12 mouse cellular contexts compared by ENCODE assay signal in the genomic region with DNA sequence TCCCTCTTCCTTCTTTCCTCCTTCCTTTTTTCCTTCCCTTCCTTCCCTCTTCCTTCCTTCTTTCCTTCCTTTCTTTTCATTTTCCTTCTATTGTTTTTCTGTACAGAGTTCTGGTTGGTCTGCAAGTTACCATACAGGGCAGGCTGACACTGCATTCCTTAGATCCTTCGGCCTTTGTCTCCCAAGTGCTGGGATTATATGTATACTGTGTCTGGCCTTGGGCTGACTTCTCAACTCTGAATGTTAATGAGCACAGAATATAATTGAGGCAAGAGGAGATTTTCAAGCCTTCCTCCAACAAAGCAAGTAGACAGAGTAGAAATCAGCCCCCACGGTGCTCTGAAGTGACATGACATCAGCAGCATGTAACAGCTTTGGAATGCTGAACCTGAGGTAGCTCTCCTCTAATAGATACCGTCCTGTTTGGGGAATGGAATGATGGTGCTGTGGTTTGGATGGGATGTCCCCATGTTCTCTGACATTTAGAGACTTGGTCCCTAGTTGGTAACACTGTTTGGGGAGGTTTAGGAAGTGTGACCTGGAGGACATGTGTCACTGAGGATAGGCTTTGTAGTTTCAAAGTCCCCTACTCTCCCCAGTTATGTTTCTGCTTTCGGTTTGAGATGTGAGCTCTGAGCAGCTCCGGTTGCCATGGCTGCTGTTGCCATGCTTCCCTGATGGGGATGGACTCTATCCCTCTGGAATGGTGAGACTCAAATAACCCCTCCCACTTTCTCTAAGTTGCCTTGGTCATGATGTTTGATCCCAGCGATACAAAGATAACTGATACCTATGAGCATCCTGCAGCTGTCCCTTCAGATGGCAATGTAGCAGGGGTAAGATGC.
DNase-seq lines count a peak whose midpoint lies in the region; ATAC-seq lines count a peak whose summit lies in the region.
"Had no signal": no experiment of that assay in that cellular context is flagged by ENCODE, and none has a peak within 500 bp of the region (broad histone marks: within the 10 kb centered on the region; RNA-seq: fewer than 3 reads in every experiment).

No protein-coding gene starts in this region.

- WGBS in hindbrain, embryonic 14.5 days = 37% methylated on average over 6 of the region's 6 CpGs
- WGBS in neural tube, embryonic 15.5 days = 53% methylated on average over 6 of the region's 6 CpGs

- intact Hi-C loops in left cerebral cortex, postnatal 14 days (cut with DNase I) = no loop called here

- no peak overlapping the region for H3K9ac ChIP-seq in hindbrain, embryonic 14.5 days
- H3K9ac ChIP-seq in neural tube, embryonic 15.5 days (replicated peaks) = no peak overlapping the region

- no peak overlapping the region for H3K4me2 ChIP-seq in hindbrain, embryonic 14.5 days (replicated peaks)
- no peak overlapping the region for H3K4me2 ChIP-seq in neural tube, embryonic 15.5 days

- no peak overlapping the region for H3K4me3 ChIP-seq in hindbrain, embryonic 14.5 days (replicated peaks; ENCODE audit: low read length)
- H3K4me3 ChIP-seq in neural tube, embryonic 15.5 days (replicated peaks) = no peak overlapping the region
- H3K4me3 ChIP-seq: megakaryocyte, embryonic 14.5 days had no signal

- H3K27me3 ChIP-seq in hindbrain, embryonic 14.5 days (ENCODE audit: control insufficient read depth, insufficient read depth, low read length) = no peaks in the 10 kb centered on the region
- no peaks in the 10 kb centered on the region for H3K27me3 ChIP-seq in neural tube, embryonic 15.5 days (replicated peaks)
- H3K27me3 ChIP-seq: megakaryocyte, embryonic 14.5 days had no signal

- 0 out of 2 replicates have a peak overlapping the region, but pooled peaks have one; percentile 5 for H3K27ac ChIP-seq in hindbrain, embryonic 14.5 days
- H3K27ac ChIP-seq in neural tube, embryonic 15.5 days (replicated peaks) = no peak overlapping the region

- DNase-seq in embryo, embryonic 10 days (ENCODE audit: low spot score) = peak; percentile 36
- no peak for DNase-seq in embryo, embryonic 11 days
- DNase-seq in left cerebral cortex, postnatal 14 days (ENCODE audit: low spot score in 2 of 2) = peak; percentile 25 to 46
- DNase-seq in left cerebral cortex, adult 18-20 months (ENCODE audit: low spot score in 2 of 2) = no peak
- no peak for DNase-seq in hindbrain, embryonic 14.5 days (ENCODE audit: low spot score)
- no peak for DNase-seq in cerebellum, adult 8-10 months
- DNase-seq in lung, postnatal 14 days = no peak
- DNase-seq: cerebellum, adult 18-20 months; kidney, postnatal 14 days; left cerebral cortex, postnatal 4 days had no signal

- no peaks in the 10 kb centered on the region for H3K9me3 ChIP-seq in hindbrain, embryonic 14.5 days (ENCODE audit: control insufficient read depth, low read length)
- no peaks in the 10 kb centered on the region for H3K9me3 ChIP-seq in neural tube, embryonic 15.5 days (replicated peaks)

- peak; percentile 34; the same call in 1 of the 2 replicates for ATAC-seq in hindbrain, embryonic 14.5 days (ENCODE audit: low FRiP score)
- peak; percentile 50; the same call in 1 of the 2 replicates for ATAC-seq in neural tube, embryonic 15.5 days (ENCODE audit: low FRiP score)

- H3K36me3 ChIP-seq in hindbrain, embryonic 14.5 days (replicated peaks; ENCODE audit: control insufficient read depth, insufficient read depth) = no peaks in the 10 kb centered on the region
- no peaks in the 10 kb centered on the region for H3K36me3 ChIP-seq in neural tube, embryonic 15.5 days

- peaks cover 14% of the 10 kb centered on the region for H3K4me1 ChIP-seq in hindbrain, embryonic 14.5 days (replicated peaks; ENCODE audit: control insufficient read depth, insufficient read depth, low read length)
- peaks cover 10% of the 10 kb centered on the region for H3K4me1 ChIP-seq in neural tube, embryonic 15.5 days
- H3K4me1 ChIP-seq: megakaryocyte, embryonic 14.5 days had no signal

Comparison
In these comparisons a context has a peak if more than half of its experiments do, and no peak if none do; other contexts are left out.
1. DNase-seq: peak in embryo, embryonic 10 days (single experiment) and left cerebral cortex, postnatal 14 days (2 of 2); none in embryo, embryonic 11 days (single experiment), left cerebral cortex, adult 18-20 months (0 of 2), hindbrain, embryonic 14.5 days (single experiment), cerebellum, adult 8-10 months (single experiment) and lung, postnatal 14 days (single experiment).